Mouse (Mus musculus): ENCODE measurements around the gene Sox13. TPM values are rescaled to one million over a fixed set of nuclear protein-coding genes. Genes with fewer than 3 reads are reported as not detected.

Sox13 gene
- total and polyA plus RNA-seq, 3 experiments, result 0.03 TPM; not detected in 2

- Histone ChIP-seq H3K9ac (ENCODE audit: control insufficient read depth, low read depth, low read length, poor library complexity, severe bottlenecking) (no peak overlapping the region), H3K27ac (ENCODE audit: control insufficient read depth, low read depth, low read length) (no peak overlapping the region), H3K36me3 (ENCODE audit: control insufficient read depth in 1 of 2, insufficient read depth in 2 of 2, low read length in 2 of 2) (no peaks in the 10 kb centered on the region), H3K4me3 (ENCODE audit: control insufficient read depth in 1 of 2, insufficient read depth in 1 of 2, low read depth in 2 of 2, low read length in 2 of 2) (no peak overlapping the region), H3K4me1 (ENCODE audit: control insufficient read depth in 1 of 2, insufficient read depth in 2 of 2, low read length in 2 of 2) (no peaks in the 10 kb centered on the region), H3K79me2 (ENCODE audit: control insufficient read depth, insufficient read depth, low read length, poor library complexity) (no peaks in the 10 kb centered on the region), H3K9me3 (replicated peaks; ENCODE audit: insufficient read depth, low read length) (no peaks in the 10 kb centered on the region), H3K27me3 (ENCODE audit: control insufficient read depth in 1 of 2, insufficient read depth in 2 of 2, low read length in 2 of 2) (peaks cover 2 to 13% of the 10 kb centered on the region in 2 experiments)
- DNase-seq (ENCODE audit: low read depth, low spot score), result no peak
- TF ChIP-seq JUND (IDR thresholded peaks at IDR 0.05; ENCODE audit: low read depth, low read length) (no peak), ZNF384 (IDR thresholded peaks at IDR 0.05; ENCODE audit: low read depth, low read length) (no peak), CTCF (IDR thresholded peaks at IDR 0.05 in 2 of 3, conservative IDR thresholded peaks at IDR 0.05 in 1 of 3; ENCODE audit: control insufficient read depth in 1 of 3, insufficient read depth in 1 of 3, low read depth in 2 of 3, low read length in 3 of 3, poor library complexity in 1 of 3, severe bottlenecking in 1 of 3) (no peak), MXI1 (IDR thresholded peaks at IDR 0.05; ENCODE audit: low read depth, low read length) (no peak), POLR2AphosphoS5 (IDR thresholded peaks at IDR 0.05; ENCODE audit: borderline replicate concordance, low read depth, low read length) (no peak), RAD21 (IDR thresholded peaks at IDR 0.05; ENCODE audit: low read depth, low read length) (no peak), MYB (IDR thresholded peaks at IDR 0.05; ENCODE audit: low read depth, low read length) (no peak), ZMIZ1 (IDR thresholded peaks at IDR 0.05; ENCODE audit: low read depth, low read length) (no peak), NRF1 (IDR thresholded peaks at IDR 0.05; ENCODE audit: insufficient read depth, low read depth, low read length, poor library complexity, severe bottlenecking) (no peak), UBTF (IDR thresholded peaks at IDR 0.05; ENCODE audit: borderline replicate concordance, insufficient read depth, low read depth, low read length) (no peak), KAT2A (conservative IDR thresholded peaks at IDR 0.05; ENCODE audit: low read depth, low read length) (no peak), POLR2AphosphoS2 (IDR thresholded peaks at IDR 0.05; ENCODE audit: low read length) (no peak), TBP (IDR thresholded peaks at IDR 0.05; ENCODE audit: low read depth, low read length) (no peak), USF2 (IDR thresholded peaks at IDR 0.05; ENCODE audit: borderline replicate concordance in 1 of 2, insufficient read depth in 1 of 2, low read depth in 1 of 2, low read length in 2 of 2) (no peak)
Measured at GRCm38 (mm10) chr1:133446291-133446690, 22.1 kb upstream of the Sox13 start.

- Histone ChIP-seq H3K27ac (ENCODE audit: control insufficient read depth, low read depth, low read length) (no peak overlapping the region), H3K4me1 (ENCODE audit: control insufficient read depth in 1 of 2, insufficient read depth in 2 of 2, low read length in 2 of 2) (no peaks in the 10 kb centered on the region), H3K9me3 (replicated peaks; ENCODE audit: insufficient read depth, low read length) (no peaks in the 10 kb centered on the region), H3K9ac (ENCODE audit: control insufficient read depth, low read depth, low read length, poor library complexity, severe bottlenecking) (no peak overlapping the region), H3K4me3 (ENCODE audit: control insufficient read depth in 1 of 2, insufficient read depth in 1 of 2, low read depth in 2 of 2, low read length in 2 of 2) (no peak overlapping the region), H3K36me3 (ENCODE audit: control insufficient read depth in 1 of 2, insufficient read depth in 2 of 2, low read length in 2 of 2) (no peaks in the 10 kb centered on the region), H3K79me2 (ENCODE audit: control insufficient read depth, insufficient read depth, low read length, poor library complexity) (no peaks in the 10 kb centered on the region), H3K27me3 (ENCODE audit: control insufficient read depth in 1 of 2, insufficient read depth in 2 of 2, low read length in 2 of 2) (peaks cover 2 to 13% of the 10 kb centered on the region in 2 experiments)
- no peak for DNase-seq (ENCODE audit: low read depth, low spot score)
- TF ChIP-seq POLR2A (IDR thresholded peaks at IDR 0.05; ENCODE audit: control insufficient read depth in 1 of 2, insufficient read depth in 1 of 2, low read depth in 1 of 2, low read length in 2 of 2, poor library complexity in 1 of 2) (no peak), JUND (IDR thresholded peaks at IDR 0.05; ENCODE audit: low read depth, low read length) (no peak), TBP (IDR thresholded peaks at IDR 0.05; ENCODE audit: low read depth, low read length) (no peak), MAFK (IDR thresholded peaks at IDR 0.05; ENCODE audit: borderline replicate concordance, low read depth, low read length) (no peak), MAZ (IDR thresholded peaks at IDR 0.05; ENCODE audit: low read depth, low read length) (no peak), ZKSCAN1 (IDR thresholded peaks at IDR 0.05; ENCODE audit: low read depth, low read length) (no peak), NRF1 (IDR thresholded peaks at IDR 0.05; ENCODE audit: insufficient read depth, low read depth, low read length, poor library complexity, severe bottlenecking) (no peak), GABPA (IDR thresholded peaks at IDR 0.05; ENCODE audit: low read depth, low read length) (no peak), USF2 (IDR thresholded peaks at IDR 0.05; ENCODE audit: borderline replicate concordance in 1 of 2, insufficient read depth in 1 of 2, low read depth in 1 of 2, low read length in 2 of 2) (no peak), MAX (IDR thresholded peaks at IDR 0.05; ENCODE audit: low read length) (no peak), HCFC1 (IDR thresholded peaks at IDR 0.05; ENCODE audit: low read depth, low read length) (no peak), CTCF (IDR thresholded peaks at IDR 0.05 in 2 of 3, conservative IDR thresholded peaks at IDR 0.05 in 1 of 3; ENCODE audit: control insufficient read depth in 1 of 3, insufficient read depth in 1 of 3, low read depth in 2 of 3, low read length in 3 of 3, poor library complexity in 1 of 3, severe bottlenecking in 1 of 3) (no peak), TAL1 (IDR thresholded peaks at IDR 0.05; ENCODE audit: low read length) (no peak), EP300 (IDR thresholded peaks at IDR 0.05; ENCODE audit: low read depth in 1 of 2, low read length in 2 of 2) (no peak), E2F4 (IDR thresholded peaks at IDR 0.05; ENCODE audit: borderline replicate concordance, low read depth, low read length) (no peak), USF1 (IDR thresholded peaks at IDR 0.05; ENCODE audit: low read depth, low read length) (no peak), SMC3 (IDR thresholded peaks at IDR 0.05; ENCODE audit: low read depth, low read length) (no peak), MYC (IDR thresholded peaks at IDR 0.05; ENCODE audit: low read depth, low read length) (no peak)
Measured at GRCm38 (mm10) chr1:133444315-133444714, 20.1 kb upstream of the Sox13 start.
